17 mouse cellular contexts compared by ENCODE assay signal in genomic region chr17:34853511-34853910, GRCm38 (mm10). TPM values are rescaled to one million over a fixed set of nuclear protein-coding genes. Genes with fewer than 3 reads are reported as not detected.
DNase-seq lines count a peak whose midpoint lies in the region; ATAC-seq lines count a peak whose summit lies in the region.
"Had no signal": no experiment of that assay in that cellular context is flagged by ENCODE, and none has a peak within 500 bp of the region (broad histone marks: within the 10 kb centered on the region; RNA-seq: fewer than 3 reads in every experiment).

No protein-coding gene starts in this region.

- no peaks in the 10 kb centered on the region for H3K27me3 ChIP-seq in intestine, embryonic 15.5 days (replicated peaks)
- no peaks in the 10 kb centered on the region for H3K27me3 ChIP-seq in intestine, embryonic 16.5 days (replicated peaks; ENCODE audit: control insufficient read depth, insufficient read depth, low read length)
- no peaks in the 10 kb centered on the region for H3K27me3 ChIP-seq in liver, embryonic 12.5 days (replicated peaks)
- H3K27me3 ChIP-seq in liver, embryonic 11.5 days (replicated peaks; ENCODE audit: control insufficient read depth, insufficient read depth, low read length), result no peaks in the 10 kb centered on the region
- H3K27me3 ChIP-seq: forebrain, embryonic 13.5 days; forebrain, embryonic 15.5 days had no signal

- no peak overlapping the region for H3K4me2 ChIP-seq in intestine, embryonic 15.5 days (replicated peaks)
- H3K4me2 ChIP-seq in intestine, embryonic 16.5 days (ENCODE audit: low read depth, low read length), result no peak overlapping the region
- H3K4me2 ChIP-seq in liver, embryonic 12.5 days, result no peak overlapping the region
- no peak overlapping the region for H3K4me2 ChIP-seq in liver, embryonic 11.5 days
- H3K4me2 ChIP-seq: forebrain, embryonic 13.5 days; forebrain, embryonic 15.5 days had no signal

- peak overlapping the region; percentile 8; the same call in 1 of the 2 replicates for H3K9ac ChIP-seq in intestine, embryonic 15.5 days
- H3K9ac ChIP-seq in intestine, embryonic 16.5 days (ENCODE audit: low read depth, low read length), result no peak overlapping the region; the same call in 1 of the 2 replicates
- H3K9ac ChIP-seq in liver, embryonic 12.5 days, result no peak overlapping the region
- H3K9ac ChIP-seq in liver, embryonic 11.5 days (ENCODE audit: low read depth, low read length), result no peak overlapping the region
- H3K9ac ChIP-seq: forebrain, embryonic 13.5 days; forebrain, embryonic 15.5 days; forebrain, postnatal 0 days had no signal

- no peak overlapping the region for H3K27ac ChIP-seq in intestine, embryonic 15.5 days
- no peak overlapping the region for H3K27ac ChIP-seq in intestine, embryonic 16.5 days (ENCODE audit: low read length)
- peak overlapping the region; percentile 20 for H3K27ac ChIP-seq in liver, embryonic 12.5 days
- H3K27ac ChIP-seq in liver, embryonic 11.5 days (ENCODE audit: low read depth, low read length), result no peak overlapping the region
- H3K27ac ChIP-seq: forebrain, embryonic 13.5 days; forebrain, embryonic 15.5 days had no signal

- no peak overlapping the region for H3K4me3 ChIP-seq in intestine, embryonic 15.5 days (replicated peaks)
- H3K4me3 ChIP-seq in intestine, embryonic 16.5 days (ENCODE audit: low read length), result no peak overlapping the region
- H3K4me3 ChIP-seq in liver, embryonic 12.5 days, result no peak overlapping the region
- no peak overlapping the region for H3K4me3 ChIP-seq in liver, embryonic 11.5 days (ENCODE audit: low read depth, low read length)
- H3K4me3 ChIP-seq: forebrain, embryonic 13.5 days; forebrain, embryonic 15.5 days had no signal

- DNase-seq in liver, embryonic 11.5 days (ENCODE audit: low spot score), result no peak
- peak; percentile 58 for DNase-seq in yolk sac, embryonic 10.5 days (ENCODE audit: low spot score)
- DNase-seq in cerebellum, postnatal 36 days, result no peak
- DNase-seq: adrenal gland, adult 2 months; adrenal gland, postnatal 10 days; adrenal gland, postnatal 25 days; cerebellum, adult 11 months; cerebellum, adult 18-20 months; cerebellum, adult 8-10 months; cerebellum, adult 9-11 months; cerebellum, postnatal 14 days; forebrain, postnatal 0 days had no signal

- H3K36me3 ChIP-seq in intestine, embryonic 15.5 days, result peaks cover 33% of the 10 kb centered on the region
- peaks cover 12% of the 10 kb centered on the region for H3K36me3 ChIP-seq in intestine, embryonic 16.5 days (ENCODE audit: control insufficient read depth, insufficient read depth, low read length)
- H3K36me3 ChIP-seq in liver, embryonic 12.5 days, result peaks cover 60% of the 10 kb centered on the region
- H3K36me3 ChIP-seq in liver, embryonic 11.5 days (ENCODE audit: control insufficient read depth, insufficient read depth, low read length), result peaks cover 27% of the 10 kb centered on the region

- H3K4me1 ChIP-seq in intestine, embryonic 15.5 days (replicated peaks), result peaks cover 17% of the 10 kb centered on the region
- peaks cover 19% of the 10 kb centered on the region for H3K4me1 ChIP-seq in intestine, embryonic 16.5 days (ENCODE audit: control insufficient read depth, insufficient read depth, low read length)
- H3K4me1 ChIP-seq in liver, embryonic 12.5 days, result peaks cover 28% of the 10 kb centered on the region
- peaks cover 12% of the 10 kb centered on the region for H3K4me1 ChIP-seq in liver, embryonic 11.5 days (replicated peaks; ENCODE audit: control insufficient read depth, insufficient read depth, low read length)

- no peaks in the 10 kb centered on the region for H3K9me3 ChIP-seq in intestine, embryonic 15.5 days
- no peaks in the 10 kb centered on the region for H3K9me3 ChIP-seq in intestine, embryonic 16.5 days (ENCODE audit: control insufficient read depth, low read length)
- H3K9me3 ChIP-seq in liver, embryonic 12.5 days (replicated peaks), result no peaks in the 10 kb centered on the region
- H3K9me3 ChIP-seq in liver, embryonic 11.5 days (ENCODE audit: control insufficient read depth, low read length), result no peaks in the 10 kb centered on the region
- H3K9me3 ChIP-seq: forebrain, embryonic 13.5 days; forebrain, embryonic 15.5 days had no signal

- 69% methylated on average over 8 of the region's 8 CpGs for WGBS in intestine, embryonic 15.5 days
- 77% methylated on average over 8 of the region's 8 CpGs for WGBS in intestine, embryonic 16.5 days
- 68% methylated on average over 8 of the region's 8 CpGs for WGBS in liver, embryonic 12.5 days (ENCODE audit: insufficient replicate concordance)
- WGBS in liver, embryonic 11.5 days, result 79% methylated on average over 8 of the region's 8 CpGs

- ATAC-seq in intestine, embryonic 15.5 days, result no peak
- no peak for ATAC-seq in intestine, embryonic 16.5 days
- no peak for ATAC-seq in liver, embryonic 12.5 days
- no peak for ATAC-seq in liver, embryonic 11.5 days (replicated peaks; ENCODE audit: low FRiP score)
- ATAC-seq: forebrain, embryonic 13.5 days; forebrain, embryonic 15.5 days; forebrain, postnatal 0 days had no signal

RNA-seq across cellular contexts. Expression of gene Nelfe, which starts 3.3 kb away (rescaled TPM):
- polyA plus RNA-seq in intestine, embryonic 15.5 days (2015; fragmentation: Nextera tagmentation; extraction: Ambion mirVana), result 98.4 and 106 TPM in 2 replicates
- polyA plus RNA-seq in intestine, embryonic 16.5 days (2015; fragmentation: Nextera tagmentation; extraction: Ambion mirVana), result 104 TPM in 2 replicates
- polyA plus RNA-seq in liver, embryonic 12.5 days (2016; fragmentation: Nextera tagmentation; extraction: Ambion mirVana), result 69.3 and 72.0 TPM in 2 replicates
- polyA plus RNA-seq in liver, embryonic 11.5 days (2014; fragmentation: Nextera tagmentation; extraction: Ambion mirVana), result 108 and 114 TPM in 2 replicates

RNA-seq across cellular contexts. Expression of gene Skiv2l, which starts 3.5 kb away (rescaled TPM):
- polyA plus RNA-seq in intestine, embryonic 15.5 days (2015; fragmentation: Nextera tagmentation; extraction: Ambion mirVana), result 39.9 and 42.5 TPM in 2 replicates
- 39.2 and 44.9 TPM in 2 replicates for polyA plus RNA-seq in intestine, embryonic 16.5 days (2015; fragmentation: Nextera tagmentation; extraction: Ambion mirVana)
- 34.0 and 39.5 TPM in 2 replicates for polyA plus RNA-seq in liver, embryonic 12.5 days (2016; fragmentation: Nextera tagmentation; extraction: Ambion mirVana)
- polyA plus RNA-seq in liver, embryonic 11.5 days (2014; fragmentation: Nextera tagmentation; extraction: Ambion mirVana), result 43.7 and 44.8 TPM in 2 replicates

RNA-seq across cellular contexts. Expression of gene Cfb, which starts 8.8 kb away (rescaled TPM):
- polyA plus RNA-seq in intestine, embryonic 15.5 days (2015; fragmentation: Nextera tagmentation; extraction: Ambion mirVana), result 52.1 and 63.5 TPM in 2 replicates
- polyA plus RNA-seq in intestine, embryonic 16.5 days (2015; fragmentation: Nextera tagmentation; extraction: Ambion mirVana), result 95.8 and 107 TPM in 2 replicates
- polyA plus RNA-seq in liver, embryonic 12.5 days (2016; fragmentation: Nextera tagmentation; extraction: Ambion mirVana), result 83.5 and 85.0 TPM in 2 replicates
- polyA plus RNA-seq in liver, embryonic 11.5 days (2014; fragmentation: Nextera tagmentation; extraction: Ambion mirVana), result 67.6 and 74.9 TPM in 2 replicates

RNA-seq across cellular contexts. Expression of gene Dxo, which starts 16.7 kb away (rescaled TPM):
- polyA plus RNA-seq in intestine, embryonic 15.5 days (2015; fragmentation: Nextera tagmentation; extraction: Ambion mirVana), result 51.8 and 58.6 TPM in 2 replicates
- polyA plus RNA-seq in intestine, embryonic 16.5 days (2015; fragmentation: Nextera tagmentation; extraction: Ambion mirVana), result 53.6 and 59.0 TPM in 2 replicates
- polyA plus RNA-seq in liver, embryonic 12.5 days (2016; fragmentation: Nextera tagmentation; extraction: Ambion mirVana), result 37.0 and 38.8 TPM in 2 replicates
- polyA plus RNA-seq in liver, embryonic 11.5 days (2014; fragmentation: Nextera tagmentation; extraction: Ambion mirVana), result 55.4 and 56.3 TPM in 2 replicates

RNA-seq across cellular contexts. Expression of gene Stk19, which starts 16.8 kb away (rescaled TPM):
- 25.1 and 30.3 TPM in 2 replicates for polyA plus RNA-seq in intestine, embryonic 15.5 days (2015; fragmentation: Nextera tagmentation; extraction: Ambion mirVana)
- polyA plus RNA-seq in intestine, embryonic 16.5 days (2015; fragmentation: Nextera tagmentation; extraction: Ambion mirVana), result 24.0 and 26.5 TPM in 2 replicates
- 18.0 and 18.6 TPM in 2 replicates for polyA plus RNA-seq in liver, embryonic 12.5 days (2016; fragmentation: Nextera tagmentation; extraction: Ambion mirVana)
- 25.1 and 27.1 TPM in 2 replicates for polyA plus RNA-seq in liver, embryonic 11.5 days (2014; fragmentation: Nextera tagmentation; extraction: Ambion mirVana)
